Mouse (Mus musculus) small intestine, adult 2 months (tissue): ENCODE measurements at regions not wholly inside any gene's neighbourhood (a gene's known extent, or its start where the extent isn't known, plus 50 kb on each side); places are given as distances from the start of the nearest gene placed in this dataset.

Experiments used
- H3K27ac ChIP-seq: fragments of 200-500 bp; 2 replicates; pipeline ENCODE4 v1.5.1; 2012; ENCODE audit warnings: low read depth, low read length, control low read depth, inconsistent platforms; ENCODE audit not compliant: insufficient read depth
- H3K27me3 ChIP-seq: fragments of 200-500 bp; 2 replicates; pipeline ENCODE4 v1.6.1; 2012; ENCODE audit warnings: mild to moderate bottlenecking, moderate library complexity, low read length, inconsistent platforms; ENCODE audit not compliant: control insufficient read depth, insufficient read depth
- H3K36me3 ChIP-seq: fragments of 200-500 bp; 2 replicates; pipeline ENCODE4 v1.6.1; 2012; ENCODE audit warnings: mild to moderate bottlenecking, low read length, control low read depth, inconsistent platforms; ENCODE audit not compliant: control insufficient read depth, insufficient read depth
- H3K4me1 ChIP-seq: fragments of 200-500 bp; 2 replicates; pipeline ENCODE4 v1.6.1; 2012; ENCODE audit warnings: low read length, inconsistent platforms, mixed read lengths; ENCODE audit not compliant: control insufficient read depth, insufficient read depth, insufficient read length
- H3K4me3 ChIP-seq: fragments of 200-500 bp; 2 replicates; pipeline ENCODE4 v1.5.1; 2012; ENCODE audit warnings: low read depth, mild to moderate bottlenecking, control low read depth, inconsistent platforms, low read length, moderate library complexity
- CTCF ChIP-seq: fragments of 200-500 bp; IDR thresholded peaks from 2 replicates; pipeline ENCODE4 v1.5.1; 2012; ENCODE audit warnings: low read depth, mild to moderate bottlenecking, control low read depth, inconsistent platforms, low read length, moderate library complexity, mixed read lengths; ENCODE audit not compliant: insufficient replicate concordance, insufficient read length; ENCODE audit errors: extremely low read depth
- POLR2A ChIP-seq: fragments of 200-500 bp; IDR thresholded peaks from 2 replicates; pipeline ENCODE4 v1.6.1; 2012; ENCODE audit warnings: low read depth, mild to moderate bottlenecking, control low read depth, inconsistent platforms, low read length, moderate library complexity
- WGBS: fragments of 180-500 bp; shearing (Covaris S2); methylation state at CpG from one replicate; pipeline ENCODE4 v1.1.7; 2018; 5-methylcytosine and 5-hydroxymethylcytosine counted together

GRCm38 (mm10) chr2:61084835-61085234 lies 121.8 kb upstream of the Rbms1 start:
- WGBS = 65% methylated on average over 3 of the region's 3 CpGs
- Histone ChIP-seq H3K27ac (no peak overlapping the region), H3K4me1 (no peaks in the 10 kb centered on the region), H3K4me3 (no peak overlapping the region), H3K36me3 (no peaks in the 10 kb centered on the region), H3K27me3 (no peaks in the 10 kb centered on the region)
- no peak for TF ChIP-seq CTCF
- TF ChIP-seq POLR2A = no peak

DNA sequence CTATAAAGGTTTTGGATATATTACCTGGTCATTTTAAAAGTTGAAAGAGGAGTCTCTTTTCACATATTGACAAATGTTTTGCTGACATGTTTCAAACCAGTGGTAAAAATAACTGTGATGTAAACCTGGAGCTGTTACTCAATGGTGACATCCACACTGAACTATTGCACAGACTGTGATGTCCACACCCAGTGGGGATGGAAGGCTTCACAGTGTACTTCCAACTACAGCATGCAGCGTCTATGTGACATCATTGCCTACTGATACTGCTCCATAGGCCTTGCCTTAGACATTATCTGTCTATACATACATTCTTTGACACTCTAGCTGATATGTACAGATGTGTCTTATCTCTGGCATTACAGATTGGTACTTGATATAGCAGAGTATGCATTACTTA lies 120.1 kb upstream of the Rbms1 start:
- no peaks in the 10 kb centered on the region for H3K36me3 ChIP-seq
- no peaks in the 10 kb centered on the region for H3K27me3 ChIP-seq
- 82% methylated on average over 1 of the region's 1 CpGs for WGBS
- no peak for TF ChIP-seq CTCF
- TF ChIP-seq POLR2A = no peak
- no peak overlapping the region for H3K4me3 ChIP-seq
- H3K27ac ChIP-seq = no peak overlapping the region
- no peaks in the 10 kb centered on the region for H3K4me1 ChIP-seq

- H3K4me3 ChIP-seq = no peak overlapping the region
- H3K27me3 ChIP-seq = no peaks in the 10 kb centered on the region
- H3K27ac ChIP-seq = no peak overlapping the region
- TF ChIP-seq POLR2A (no peak), CTCF (no peak)
- no peaks in the 10 kb centered on the region for H3K4me1 ChIP-seq
- no peaks in the 10 kb centered on the region for H3K36me3 ChIP-seq
These were observed 119.6 kb upstream of the Rbms1 start for GRCm38 (mm10) chr2:61082640-61083039.

- 44% methylated on average over 4 of the region's 4 CpGs for WGBS
- Histone ChIP-seq H3K27ac (no peak overlapping the region), H3K27me3 (no peaks in the 10 kb centered on the region), H3K4me1 (no peaks in the 10 kb centered on the region), H3K4me3 (no peak overlapping the region), H3K36me3 (no peaks in the 10 kb centered on the region)
- TF ChIP-seq POLR2A (no peak), CTCF (no peak)
These were observed 117.0 kb upstream of the Rbms1 start for GRCm38 (mm10) chr2:61080006-61080405.

- no peaks in the 10 kb centered on the region for H3K4me1 ChIP-seq
- TF ChIP-seq POLR2A = no peak
- TF ChIP-seq CTCF = no peak
- H3K27ac ChIP-seq = no peak overlapping the region
These were observed 108.0 kb upstream of the Rbms1 start for GRCm38 (mm10) chr2:61071025-61071424.

DNA sequence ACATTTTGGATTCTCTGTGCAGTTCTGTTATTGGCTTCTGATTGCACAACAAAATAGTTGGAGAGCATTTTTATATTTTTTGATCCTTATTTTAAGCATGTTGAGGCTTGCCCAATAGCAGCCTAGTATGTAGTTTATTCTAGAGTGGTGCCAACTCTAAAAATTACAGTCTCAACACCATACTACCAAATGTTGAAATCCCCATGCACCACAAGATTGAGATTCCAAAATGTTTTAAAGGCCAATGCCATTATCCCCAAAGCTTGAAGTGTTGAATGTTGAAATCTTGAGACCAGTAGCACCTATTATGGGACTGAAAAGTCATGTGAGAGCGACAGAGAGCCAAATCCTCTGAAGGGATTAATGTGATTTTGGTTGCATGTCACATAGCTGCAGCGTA lies 104.9 kb upstream of the Rbms1 start:
- Histone ChIP-seq H3K4me3 (no peak overlapping the region), H3K27me3 (no peaks in the 10 kb centered on the region), H3K36me3 (no peaks in the 10 kb centered on the region), H3K4me1 (no peaks in the 10 kb centered on the region), H3K27ac (no peak overlapping the region)
- WGBS = 89% methylated on average over 2 of the region's 2 CpGs
- TF ChIP-seq CTCF (no peak), POLR2A (no peak)

More at GRCm38 (mm10) chr2:61071025-61071424, 108.0 kb upstream of the Rbms1 start:
- Histone ChIP-seq H3K4me3 (no peak overlapping the region), H3K27me3 (no peaks in the 10 kb centered on the region), H3K36me3 (no peaks in the 10 kb centered on the region)
- WGBS = 23% methylated on average over 3 of the region's 3 CpGs

DNA sequence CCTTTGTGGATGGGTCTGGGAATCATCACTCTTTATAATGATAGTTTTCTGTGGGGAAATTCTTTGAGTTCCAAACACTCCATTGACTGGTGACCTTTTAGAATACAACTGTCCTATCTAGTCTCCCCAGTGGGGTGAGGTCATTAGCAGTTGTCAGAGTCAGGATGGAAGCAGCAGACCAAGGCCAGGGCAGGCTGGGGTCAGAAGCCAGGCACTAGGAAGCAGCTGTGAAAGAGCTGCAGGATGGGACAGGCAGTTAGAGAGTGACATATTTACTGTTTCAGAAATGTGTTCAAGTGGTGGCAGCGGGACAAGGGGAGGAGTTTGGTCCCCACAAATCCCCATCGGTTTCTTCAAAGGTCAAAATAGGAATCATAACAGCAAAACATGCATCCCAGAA lies 99.1 kb upstream of the Rbms1 start:
- TF ChIP-seq POLR2A (no peak), CTCF (no peak)
- Histone ChIP-seq H3K4me3 (no peak overlapping the region), H3K4me1 (no peaks in the 10 kb centered on the region), H3K36me3 (no peaks in the 10 kb centered on the region), H3K27ac (no peak overlapping the region), H3K27me3 (no peaks in the 10 kb centered on the region)
- 76% methylated on average over 2 of the region's 2 CpGs for WGBS

DNA sequence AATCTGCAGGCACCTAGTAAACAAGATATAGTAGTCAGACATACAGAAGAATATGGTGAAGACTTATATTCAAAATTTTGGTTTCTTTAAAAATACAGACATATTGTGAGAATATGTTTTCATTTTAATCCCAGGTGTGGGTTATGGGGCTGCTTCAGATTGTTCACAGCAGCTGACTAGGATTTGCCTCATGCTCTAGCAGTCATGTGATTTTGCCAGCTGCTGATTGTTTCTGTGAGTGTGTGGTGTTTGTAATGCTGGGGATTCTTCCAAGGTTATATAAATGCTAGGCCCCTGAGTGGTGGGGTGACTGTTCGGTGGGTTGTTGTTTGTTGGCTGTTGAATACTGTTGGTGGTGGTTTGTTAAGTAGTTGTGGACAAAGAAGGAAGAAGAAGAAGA lies 97.9 kb upstream of the Rbms1 start:
- TF ChIP-seq CTCF = no peak
- TF ChIP-seq POLR2A = no peak
- H3K27ac ChIP-seq = no peak overlapping the region
- no peaks in the 10 kb centered on the region for H3K4me1 ChIP-seq

More for the DNA sequence above, 97.9 kb upstream of the Rbms1 start:
- H3K4me3 ChIP-seq = no peak overlapping the region
- no peaks in the 10 kb centered on the region for H3K27me3 ChIP-seq
- WGBS = 74% methylated on average over 1 of the region's 1 CpGs
- no peaks in the 10 kb centered on the region for H3K36me3 ChIP-seq
